Mouse (Mus musculus) heart, embryonic 13.5 days (tissue): ENCODE results near the gene Actr1a. TPM values are rescaled to one million over a fixed set of nuclear protein-coding genes. Genes with fewer than 3 reads are reported as not detected.

ENCODE experiments used
- ATAC-seq: fragments of 200-750 bp; cut with Nextera tagmentation; 2 replicates; pipeline ENCODE4 v1.8.0; 2017; ENCODE audit warnings: moderate TSS enrichment; ENCODE audit not compliant: insufficient number of reproducible peaks, low FRiP score, low TSS enrichment; ENCODE audit errors: extremely low read depth
- H3K27ac ChIP-seq: fragments of 300-500 bp; sonication (generic); replicated peaks from 2 replicates; pipeline ENCODE4 v1.5.1; 2015; ENCODE audit warnings: moderate library complexity, mild to moderate bottlenecking, inconsistent platforms
- H3K27me3 ChIP-seq: fragments of 300-500 bp; sonication (generic); replicated peaks from 2 replicates; pipeline ENCODE4 v1.6.1; 2015; ENCODE audit warnings: mild to moderate bottlenecking, inconsistent platforms
- H3K36me3 ChIP-seq: fragments of 300-500 bp; sonication (generic); 2 replicates; pipeline ENCODE4 v1.6.1; 2015; ENCODE audit warnings: mild to moderate bottlenecking, inconsistent platforms
- H3K4me1 ChIP-seq: fragments of 300-500 bp; sonication (generic); 2 replicates; pipeline ENCODE4 v1.6.1; 2015; ENCODE audit warnings: inconsistent platforms
- H3K4me2 ChIP-seq: fragments of 300-500 bp; sonication (generic); 2 replicates; pipeline ENCODE4 v1.6.1; 2015; ENCODE audit warnings: inconsistent platforms, mild to moderate bottlenecking, moderate library complexity
- H3K4me3 ChIP-seq: fragments of 300-500 bp; sonication (generic); 2 replicates; pipeline ENCODE4 v1.5.1; 2015; ENCODE audit warnings: moderate library complexity, mild to moderate bottlenecking, inconsistent platforms
- H3K9ac ChIP-seq: fragments of 300-500 bp; sonication (generic); 2 replicates; pipeline ENCODE4 v1.6.1; 2015; ENCODE audit warnings: inconsistent platforms, mild to moderate bottlenecking, moderate library complexity
- H3K9me3 ChIP-seq: fragments of 300-500 bp; sonication (generic); 2 replicates; pipeline ENCODE4 v1.6.1; 2016; ENCODE audit warnings: inconsistent platforms
- WGBS: fragments of 180-500 bp; shearing (Covaris S2); methylation state at CpG from one replicate; pipeline ENCODE4 v1.1.7; 2015; ENCODE audit warnings: mixed read lengths; 5-methylcytosine and 5-hydroxymethylcytosine counted together
- polyA plus RNA-seq: library from polyadenylated mRNA; unstranded; fragments of >200 nt; fragmentation: Nextera tagmentation; extraction: Ambion mirVana; gene quantifications from 2 replicates; pipeline ENCODE4 v1.2.1, GENCODE M21; 2015

The Actr1a gene
- 108 and 111 TPM in 2 replicates for polyA plus RNA-seq

DNA sequence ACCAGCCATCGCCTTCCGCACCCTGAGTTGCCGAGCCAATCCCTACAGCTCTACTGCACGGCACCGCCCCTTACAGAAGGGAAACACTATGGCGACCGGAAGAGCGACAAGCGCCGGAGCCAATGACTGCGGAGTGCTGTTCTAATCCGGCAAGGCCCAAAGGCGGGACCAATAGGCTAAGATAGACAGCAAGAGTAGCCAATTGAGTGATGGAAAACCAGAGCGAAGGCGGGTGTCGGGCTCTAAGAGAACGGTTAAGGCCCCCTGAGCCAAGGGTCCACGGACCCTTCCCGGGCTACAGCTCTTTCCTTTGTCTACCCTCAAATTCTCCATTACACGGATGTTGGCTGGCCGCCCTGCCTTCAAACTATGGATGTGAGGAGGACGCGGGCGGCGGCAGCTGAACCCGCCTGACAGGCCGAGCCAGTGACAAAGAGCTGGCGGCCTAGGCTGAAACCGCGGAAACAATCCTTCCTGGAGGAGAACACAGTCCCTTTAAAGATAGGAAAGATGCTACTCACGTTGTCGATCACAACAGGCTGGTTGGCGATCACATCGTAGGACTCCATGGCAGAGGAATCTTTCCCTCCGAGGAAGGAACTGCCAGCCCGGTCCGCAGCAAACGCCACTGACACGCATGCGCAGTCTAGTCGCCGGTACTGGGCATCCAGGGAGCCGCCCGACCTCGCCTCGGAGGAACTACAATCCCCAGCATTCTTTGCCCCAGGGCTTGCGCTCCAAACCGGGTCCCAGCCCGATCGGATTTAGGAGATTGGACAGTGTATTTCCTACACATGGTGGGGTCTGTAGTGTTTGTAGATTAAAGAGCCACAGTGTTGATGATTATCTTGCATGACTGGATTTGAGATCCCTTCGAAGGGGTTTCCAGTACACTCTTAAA lies at the start of gene Actr1a:
Actr1a (minus strand) TSS at position 640 of the 901 bp plus-strand sequence.
- WGBS = under 1% methylated on average over 51 of the region's 51 CpGs
- H3K4me1 ChIP-seq = peaks cover 49% of the 10 kb centered on the region

DNA sequence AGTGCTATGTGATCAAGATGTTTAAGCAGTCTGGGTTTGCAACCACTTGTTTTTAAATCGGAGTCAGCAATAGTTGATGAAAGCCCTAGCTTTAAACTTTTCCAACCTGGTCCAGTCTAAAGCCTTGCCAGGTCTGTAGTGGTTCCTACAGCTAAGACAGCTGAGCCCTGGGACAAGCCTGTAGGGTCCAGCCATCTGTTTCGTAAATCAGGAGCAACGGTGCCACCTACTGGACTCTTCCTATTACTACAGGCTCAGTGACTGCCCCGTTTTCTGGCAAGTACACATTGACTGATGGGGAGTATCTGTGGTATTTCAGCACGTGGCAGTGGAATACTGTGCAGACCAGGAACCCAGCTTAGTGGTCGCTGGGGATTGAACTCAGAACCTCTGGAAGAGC lies 48.7 kb upstream of the Actr1a start:
- H3K36me3 ChIP-seq = no peaks in the 10 kb centered on the region
- 7% methylated on average over 6 of the region's 6 CpGs for WGBS
- ATAC-seq = no peak
- no peak overlapping the region for H3K9ac ChIP-seq
- no peak overlapping the region for H3K27ac ChIP-seq
- peaks cover 50% of the 10 kb centered on the region for H3K4me1 ChIP-seq
- H3K4me3 ChIP-seq = no peak overlapping the region
- H3K27me3 ChIP-seq = no peaks in the 10 kb centered on the region
- no peak overlapping the region for H3K4me2 ChIP-seq
- H3K9me3 ChIP-seq = no peaks in the 10 kb centered on the region

More for the DNA sequence above, at the start of gene Actr1a:
- Histone ChIP-seq H3K4me2 (peak within 1 kb of the TSS; percentile 97), H3K9ac (peak within 1 kb of the TSS; percentile 89), H3K4me3 (peak within 1 kb of the TSS; percentile 95), H3K9me3 (no peaks in the 10 kb centered on the region), H3K27me3 (no peaks in the 10 kb centered on the region), H3K36me3 (peaks cover 10% of the 10 kb centered on the region; the same call in 1 of the 2 replicates), H3K27ac (peak within 1 kb of the TSS; percentile 80)
- ATAC-seq = peak; percentile 84

DNA sequence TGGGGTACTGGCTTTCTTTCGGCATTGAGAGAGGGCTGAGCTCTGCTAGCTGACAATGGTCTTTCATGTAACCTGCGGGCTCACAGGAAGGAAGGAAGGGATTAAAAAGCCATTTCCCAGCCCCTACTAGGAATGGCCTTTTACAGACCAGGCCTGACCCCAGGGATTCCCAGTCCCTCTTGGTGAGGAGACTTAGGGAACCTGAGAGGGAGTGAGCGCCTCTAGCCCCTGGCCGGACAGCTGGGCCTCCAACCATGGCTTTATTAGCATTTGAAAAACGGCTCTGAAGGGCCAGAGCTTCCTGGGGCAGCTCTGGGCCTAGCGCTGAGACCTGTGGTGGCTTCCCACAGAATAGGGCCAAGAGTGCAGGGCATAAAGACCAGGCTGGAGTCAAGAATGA lies 48.0 kb upstream of the Actr1a start:
- H3K36me3 ChIP-seq = no peaks in the 10 kb centered on the region
- H3K4me2 ChIP-seq = no peak overlapping the region
- 39% methylated on average over 6 of the region's 6 CpGs for WGBS
- no peak for ATAC-seq
- H3K27me3 ChIP-seq = no peaks in the 10 kb centered on the region
- peak overlapping the region; percentile 33; the same call in 1 of the 2 replicates for H3K27ac ChIP-seq
- no peak overlapping the region for H3K4me3 ChIP-seq
- H3K4me1 ChIP-seq = peaks cover 43% of the 10 kb centered on the region
- no peaks in the 10 kb centered on the region for H3K9me3 ChIP-seq
- H3K9ac ChIP-seq = no peak overlapping the region

- no peak for ATAC-seq
These were observed 39.9 kb upstream of the Actr1a start for GRCm38 (mm10) chr19:46435492-46435891.

DNA sequence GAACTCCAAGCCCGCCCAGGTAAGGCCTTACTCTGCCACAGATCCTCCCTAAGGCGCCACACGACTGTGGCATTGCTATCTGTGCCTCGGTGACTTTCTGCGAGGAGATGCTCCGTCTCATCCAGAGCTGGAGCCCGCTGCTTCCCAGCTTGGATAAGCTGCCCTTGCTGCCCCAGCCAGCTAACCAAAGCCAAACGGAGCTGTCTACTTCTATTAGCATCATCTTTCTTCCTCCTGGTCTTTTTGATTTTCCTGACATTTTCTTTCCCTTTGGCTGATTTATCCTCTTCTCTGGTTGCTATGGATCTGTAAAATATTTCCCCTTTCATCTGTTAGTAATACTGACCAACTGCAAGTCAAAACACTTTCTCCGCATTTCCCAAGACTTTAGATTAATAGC lies 39.0 kb upstream of the Actr1a start:
- Histone ChIP-seq H3K4me2 (no peak overlapping the region), H3K27me3 (no peaks in the 10 kb centered on the region), H3K36me3 (no peaks in the 10 kb centered on the region), H3K9me3 (no peaks in the 10 kb centered on the region), H3K4me3 (no peak overlapping the region), H3K4me1 (no peaks in the 10 kb centered on the region), H3K27ac (no peak overlapping the region), H3K9ac (no peak overlapping the region)
- 72% methylated on average over 9 of the region's 9 CpGs for WGBS
- no peak for ATAC-seq

More at GRCm38 (mm10) chr19:46435492-46435891, 39.9 kb upstream of the Actr1a start:
- no peak overlapping the region for H3K4me2 ChIP-seq
- no peaks in the 10 kb centered on the region for H3K36me3 ChIP-seq
- no peaks in the 10 kb centered on the region for H3K9me3 ChIP-seq
- WGBS = 11% methylated on average over 7 of the region's 7 CpGs
- H3K27me3 ChIP-seq = no peaks in the 10 kb centered on the region
- H3K4me1 ChIP-seq = no peaks in the 10 kb centered on the region
- no peak overlapping the region for H3K9ac ChIP-seq
- no peak overlapping the region for H3K4me3 ChIP-seq
- no peak overlapping the region for H3K27ac ChIP-seq

- no peak overlapping the region for H3K27ac ChIP-seq
- 75% methylated on average over 9 of the region's 9 CpGs for WGBS
- H3K4me1 ChIP-seq = no peaks in the 10 kb centered on the region
- no peaks in the 10 kb centered on the region for H3K9me3 ChIP-seq
- ATAC-seq = no peak
- H3K36me3 ChIP-seq = no peaks in the 10 kb centered on the region
- H3K9ac ChIP-seq = no peak overlapping the region
- no peaks in the 10 kb centered on the region for H3K27me3 ChIP-seq
- H3K4me2 ChIP-seq = no peak overlapping the region
- H3K4me3 ChIP-seq = no peak overlapping the region
These were observed 38.6 kb upstream of the Actr1a start for GRCm38 (mm10) chr19:46434148-46434547.

- no peak overlapping the region for H3K4me3 ChIP-seq
- H3K9me3 ChIP-seq = no peaks in the 10 kb centered on the region
- WGBS = 71% methylated on average over 7 of the region's 7 CpGs
- no peak overlapping the region for H3K27ac ChIP-seq
- no peak for ATAC-seq
- H3K4me1 ChIP-seq = no peaks in the 10 kb centered on the region
- H3K27me3 ChIP-seq = no peaks in the 10 kb centered on the region
- 0 out of 2 replicates have a peak, but pooled peaks cover under 1% of the 10 kb centered on the region for H3K36me3 ChIP-seq
- H3K9ac ChIP-seq = no peak overlapping the region
- no peak overlapping the region for H3K4me2 ChIP-seq
These were observed 38.2 kb upstream of the Actr1a start for GRCm38 (mm10) chr19:46433712-46434111.

DNA sequence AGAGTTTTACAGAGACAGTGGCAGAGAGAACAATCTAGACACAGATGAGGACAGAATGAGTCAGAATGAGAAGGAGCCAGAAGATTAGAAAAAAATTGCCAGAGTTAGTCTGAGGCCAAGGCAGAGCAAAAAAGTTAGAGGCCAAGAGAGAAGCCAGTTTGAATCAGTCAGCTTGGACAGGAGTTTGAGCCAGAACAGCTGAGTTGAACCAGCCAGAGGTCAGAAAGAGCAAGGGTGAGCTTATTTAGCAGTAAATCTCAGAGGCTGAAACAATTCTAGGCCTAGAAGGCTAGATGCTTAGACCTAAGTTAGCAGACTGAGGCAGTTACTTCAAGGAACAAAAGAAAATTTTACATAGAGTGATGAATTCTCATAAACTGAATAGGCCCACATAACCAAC lies 33.7 kb upstream of the Actr1a start:
- no peaks in the 10 kb centered on the region for H3K9me3 ChIP-seq
- no peak overlapping the region for H3K27ac ChIP-seq
- peaks cover 11% of the 10 kb centered on the region for H3K4me1 ChIP-seq
- H3K27me3 ChIP-seq = no peaks in the 10 kb centered on the region
- no peak overlapping the region for H3K9ac ChIP-seq
- H3K4me3 ChIP-seq = no peak overlapping the region
- no peak overlapping the region for H3K4me2 ChIP-seq
- ATAC-seq = no peak
- peaks cover 33% of the 10 kb centered on the region for H3K36me3 ChIP-seq

DNA sequence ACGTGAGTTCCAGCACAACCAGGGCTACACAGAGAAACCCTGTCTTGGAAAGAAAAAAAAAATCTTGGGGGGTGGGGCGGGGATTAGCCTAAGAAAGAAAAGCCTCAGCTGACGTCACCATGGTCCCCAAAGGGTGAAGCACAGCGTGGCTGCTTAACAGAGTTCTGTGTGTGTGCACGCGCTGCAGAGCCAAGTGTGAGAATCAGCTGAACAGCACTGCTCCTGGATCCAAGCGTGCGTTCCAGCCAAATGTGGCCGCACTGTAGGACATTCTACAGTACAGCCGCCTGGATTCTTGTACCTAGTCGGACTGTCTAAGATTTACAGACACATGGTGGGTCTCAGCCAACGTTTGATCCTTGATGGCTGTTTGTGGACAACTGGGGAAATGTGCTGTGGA lies 30.9 kb upstream of the Actr1a start:
- Histone ChIP-seq H3K27me3 (no peaks in the 10 kb centered on the region), H3K4me3 (no peak overlapping the region), H3K4me1 (peaks cover 33% of the 10 kb centered on the region), H3K9ac (no peak overlapping the region), H3K4me2 (no peak overlapping the region), H3K9me3 (no peaks in the 10 kb centered on the region), H3K36me3 (peaks cover 33% of the 10 kb centered on the region), H3K27ac (no peak overlapping the region)
- ATAC-seq = no peak
- whole genome bisulfite sequencing = 80% methylated on average over 12 of the region's 12 CpGs

GRCm38 (mm10) chr19:46425266-46425665 lies 29.7 kb upstream of the Actr1a start:
- Histone ChIP-seq H3K27ac (peak overlapping the region; percentile 28; the same call in 1 of the 2 replicates), H3K4me1 (peaks cover 38% of the 10 kb centered on the region)

DNA sequence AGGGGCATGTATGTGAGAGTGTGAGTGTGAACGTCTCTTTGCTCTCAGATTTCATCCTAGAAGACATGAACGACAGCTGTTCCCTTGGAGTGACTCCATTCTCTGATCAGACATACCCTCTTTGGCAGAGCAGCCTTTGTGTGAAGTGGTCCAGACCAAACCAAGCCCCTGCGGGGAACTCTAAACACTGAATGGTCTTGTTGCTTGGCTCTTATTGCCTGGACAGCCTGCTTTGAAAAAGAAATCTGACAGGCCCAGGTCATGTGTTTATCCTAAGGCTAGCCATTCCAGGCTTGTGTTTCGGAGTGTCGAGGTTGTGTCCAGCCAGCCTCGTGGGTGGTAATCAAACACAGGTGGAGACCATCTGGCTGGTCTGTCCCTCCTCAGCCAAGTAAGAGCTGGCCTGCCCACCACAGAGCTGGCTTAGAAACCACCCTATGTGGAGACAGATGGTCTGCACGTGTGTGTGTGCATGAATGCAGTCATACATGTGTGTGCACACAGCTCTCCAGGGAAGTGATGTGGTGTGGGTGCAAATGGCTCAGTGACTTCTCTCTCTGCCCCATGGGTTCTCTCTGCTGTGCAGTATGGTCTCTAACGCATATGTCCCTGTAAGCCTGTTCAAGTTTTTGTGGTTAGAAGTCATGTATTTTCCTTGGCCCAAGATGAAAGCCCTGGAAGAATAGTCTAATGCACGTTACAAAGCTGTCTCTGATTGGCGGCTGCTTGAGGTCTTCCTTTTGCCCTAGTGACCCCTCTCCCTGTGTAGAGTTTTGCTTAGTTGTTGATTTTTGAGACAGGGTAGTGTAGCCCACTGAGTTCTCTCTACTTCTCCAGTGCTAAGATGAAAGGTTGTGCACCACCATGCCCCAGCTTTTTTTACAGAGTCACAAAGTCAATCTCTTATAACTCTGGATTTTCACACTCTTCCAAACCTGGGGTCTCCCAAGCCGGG lies 27.1 kb upstream of the Actr1a start:
- no peak for ATAC-seq
- Histone ChIP-seq H3K9me3 (no peaks in the 10 kb centered on the region), H3K4me2 (no peak overlapping the region), H3K36me3 (peaks cover 22% of the 10 kb centered on the region), H3K27ac (peak overlapping the region; percentile 48; the same call in 1 of the 2 replicates), H3K4me3 (no peak overlapping the region), H3K27me3 (no peaks in the 10 kb centered on the region), H3K9ac (no peak overlapping the region), H3K4me1 (peaks cover 51% of the 10 kb centered on the region)
- WGBS = 49% methylated on average over 11 of the region's 11 CpGs

More at GRCm38 (mm10) chr19:46425266-46425665, 29.7 kb upstream of the Actr1a start:
- H3K36me3 ChIP-seq = peaks cover 33% of the 10 kb centered on the region
- no peaks in the 10 kb centered on the region for H3K9me3 ChIP-seq
- ATAC-seq = no peak
- H3K4me3 ChIP-seq = no peak overlapping the region
- 79% methylated on average over 8 of the region's 8 CpGs for WGBS
- no peaks in the 10 kb centered on the region for H3K27me3 ChIP-seq
- no peak overlapping the region for H3K9ac ChIP-seq
- H3K4me2 ChIP-seq = no peak overlapping the region
